Comparison of ENCODE assay signal across 8 mouse cellular contexts in genomic region chr2:32574497-32574896, GRCm38 (mm10). TPM values are rescaled to one million over a fixed set of nuclear protein-coding genes. Genes with fewer than 3 reads are reported as not detected.
DNase-seq lines count a peak whose midpoint lies in the region; ATAC-seq and TF ChIP-seq lines count a peak whose summit lies in the region.

Pip5kl1 (plus strand) TSS chr2:32574797.

- no peak for DNase-seq in heart, embryonic 10.5 days (ENCODE audit: low spot score)
- no peak for DNase-seq in heart, adult 8-10 months (ENCODE audit: low spot score)
- DNase-seq in thymus, adult 2 months = no peak
- DNase-seq in thymus, postnatal 0 days (ENCODE audit: low spot score) = no peak
- DNase-seq in liver, embryonic 14.5 days (ENCODE audit: low read depth in 3 of 3, low spot score in 3 of 3) = no peak
- DNase-seq in right cerebral cortex, adult 2 months (ENCODE audit: low spot score in 2 of 2) = no peak
- no peak for DNase-seq in cerebellum, adult 9-10 months
- DNase-seq in kidney, adult 2 months = no peak

- WGBS in heart, embryonic 10.5 days = 73% methylated on average over 6 of the region's 6 CpGs
- 88% methylated on average over 6 of the region's 6 CpGs for WGBS in thymus, adult 2 months
- WGBS in liver, embryonic 14.5 days (ENCODE audit: insufficient replicate concordance) = 74% methylated on average over 6 of the region's 6 CpGs
- WGBS in kidney, adult 2 months = 78% methylated on average over 6 of the region's 6 CpGs

- no peak for ATAC-seq in liver, embryonic 14.5 days (ENCODE audit: insufficient read depth)

- TF ChIP-seq POLR2A in thymus, adult 2 months (IDR thresholded peaks at IDR 0.05; ENCODE audit: control insufficient read depth, extremely low read depth, insufficient read depth, low read length, poor library complexity) = no peak
- no peak for TF ChIP-seq POLR2A in kidney, adult 2 months (IDR thresholded peaks at IDR 0.05; ENCODE audit: low read depth, low read length)

- H3K4me3 ChIP-seq in heart, embryonic 10.5 days = peak within 1 kb of the TSS; percentile 63
- H3K4me3 ChIP-seq in thymus, adult 2 months (ENCODE audit: control insufficient read depth, insufficient read depth, low read length) = 0 out of 2 replicates have a peak within 1 kb of the TSS, but pooled peaks have one; percentile 12
- H3K4me3 ChIP-seq in liver, embryonic 14.5 days (ENCODE audit: insufficient read depth in 1 of 2, low read depth in 2 of 2, low read length in 2 of 2) = peak within 1 kb of the TSS in 1 of 2 experiments; percentile 40; a peak in 2 of 4 replicates
- H3K4me3 ChIP-seq in kidney, adult 2 months (ENCODE audit: insufficient read depth, low read depth, low read length) = no peak within 1 kb of the TSS

- peaks cover 26% of the 10 kb centered on the region for H3K4me1 ChIP-seq in heart, embryonic 10.5 days
- H3K4me1 ChIP-seq in thymus, adult 2 months (replicated peaks; ENCODE audit: control insufficient read depth, insufficient read depth, low read length) = peaks cover 16% of the 10 kb centered on the region
- peaks cover 3 to 10% of the 10 kb centered on the region in 2 experiments; a peak in 3 of 4 replicates for H3K4me1 ChIP-seq in liver, embryonic 14.5 days (replicated peaks; ENCODE audit: control insufficient read depth in 2 of 2, insufficient read depth in 2 of 2, low read length in 1 of 2)
- H3K4me1 ChIP-seq in kidney, adult 2 months (ENCODE audit: control insufficient read depth, insufficient read depth, low read length) = peaks cover 3% of the 10 kb centered on the region; the same call in 1 of the 2 replicates

- H3K9me3 ChIP-seq in heart, embryonic 10.5 days = no peaks in the 10 kb centered on the region
- H3K9me3 ChIP-seq in liver, embryonic 14.5 days (ENCODE audit: control insufficient read depth, low read length) = no peaks in the 10 kb centered on the region

- TF ChIP-seq CTCF in thymus, adult 2 months (IDR thresholded peaks at IDR 0.05; ENCODE audit: borderline replicate concordance, control insufficient read depth, extremely low read depth, insufficient read depth, low read length, poor library complexity) = no peak
- no peak for TF ChIP-seq CTCF in liver, embryonic 14.5 days (IDR thresholded peaks at IDR 0.05; ENCODE audit: low read depth)
- no peak for TF ChIP-seq CTCF in kidney, adult 2 months (conservative IDR thresholded peaks at IDR 0.05; ENCODE audit: insufficient read depth, insufficient read length, low read depth, low read length)

- TF ChIP-seq EP300 in liver, embryonic 14.5 days (IDR thresholded peaks at IDR 0.05; ENCODE audit: low read depth) = no peak

- H3K9ac ChIP-seq in liver, embryonic 14.5 days (replicated peaks) = no peak within 1 kb of the TSS

- H3K36me3 ChIP-seq in heart, embryonic 10.5 days = peaks cover 15% of the 10 kb centered on the region
- no peaks in the 10 kb centered on the region for H3K36me3 ChIP-seq in thymus, adult 2 months (ENCODE audit: control insufficient read depth, insufficient read depth, low read length)
- H3K36me3 ChIP-seq in liver, embryonic 14.5 days (replicated peaks; ENCODE audit: control insufficient read depth, insufficient read depth, low read depth) = no peaks in the 10 kb centered on the region
- no peaks in the 10 kb centered on the region for H3K36me3 ChIP-seq in kidney, adult 2 months (ENCODE audit: control insufficient read depth, insufficient read depth, low read length)

- H3K4me2 ChIP-seq in liver, embryonic 14.5 days (ENCODE audit: low read depth) = peak within 1 kb of the TSS; percentile 67

- H3K27ac ChIP-seq in heart, embryonic 10.5 days = 0 out of 2 replicates have a peak within 1 kb of the TSS, but pooled peaks have one; percentile 1
- H3K27ac ChIP-seq in thymus, adult 2 months (ENCODE audit: control insufficient read depth, insufficient read depth, low read length) = no peak within 1 kb of the TSS
- no peak within 1 kb of the TSS for H3K27ac ChIP-seq in liver, embryonic 14.5 days
- H3K27ac ChIP-seq in kidney, adult 2 months (ENCODE audit: insufficient read depth, low read depth, low read length) = no peak within 1 kb of the TSS

- H3K27me3 ChIP-seq in heart, embryonic 10.5 days (ENCODE audit: insufficient read depth, poor library complexity, severe bottlenecking) = peaks cover 39% of the 10 kb centered on the region
- H3K27me3 ChIP-seq in thymus, adult 2 months (ENCODE audit: control insufficient read depth, insufficient read depth, low read length) = no peaks in the 10 kb centered on the region
- peaks cover 7% of the 10 kb centered on the region for H3K27me3 ChIP-seq in liver, embryonic 14.5 days (ENCODE audit: control insufficient read depth, insufficient read depth, low read length)
- no peaks in the 10 kb centered on the region for H3K27me3 ChIP-seq in kidney, adult 2 months (replicated peaks; ENCODE audit: control insufficient read depth, insufficient read depth, low read length)

RNA-seq across cellular contexts. Expression of gene Pip5kl1, which starts in this region (rescaled TPM):
- polyA plus RNA-seq in heart, embryonic 10.5 days (2016; fragmentation: Nextera tagmentation; extraction: Ambion mirVana) = 0.43 and 1.1 TPM in 2 replicates
- total RNA-seq in heart, adult 8-10 months (2022) = under 1 TPM in 1 of 4 experiments, not detected in 3; 0.34 TPM
- 0.92 and 1.1 TPM in 2 replicates for polyA plus RNA-seq in thymus, adult 2 months (2012; rRNA removed)
- polyA plus RNA-seq in thymus, postnatal 0 days (2015; fragmentation: Nextera tagmentation; extraction: Ambion mirVana) = 0.28 and 0.31 TPM in 2 replicates
- 0.11 TPM in 2 replicates for polyA plus RNA-seq in liver, embryonic 14.5 days (2012; rRNA removed)
- not detected in 2 replicates for polyA plus RNA-seq in liver, embryonic 14.5 days (2014; fragmentation: Nextera tagmentation; extraction: Ambion mirVana)
- 0.14 TPM in 1 of 2 replicates, not detected in the other for polyA plus RNA-seq in kidney, adult 2 months (2012; rRNA removed)
